Mouse (Mus musculus) right cerebral cortex, postnatal 10 days (tissue): Measurements from ENCODE around the gene Mccc1.

Experiments used
- DNase-seq, 2 experiments: peaks; one replicate each; pipeline ENCODE4 v3.0.0; 2021; ENCODE audit warnings: low spot score in 2 of 2

The Mccc1 gene

DNA sequence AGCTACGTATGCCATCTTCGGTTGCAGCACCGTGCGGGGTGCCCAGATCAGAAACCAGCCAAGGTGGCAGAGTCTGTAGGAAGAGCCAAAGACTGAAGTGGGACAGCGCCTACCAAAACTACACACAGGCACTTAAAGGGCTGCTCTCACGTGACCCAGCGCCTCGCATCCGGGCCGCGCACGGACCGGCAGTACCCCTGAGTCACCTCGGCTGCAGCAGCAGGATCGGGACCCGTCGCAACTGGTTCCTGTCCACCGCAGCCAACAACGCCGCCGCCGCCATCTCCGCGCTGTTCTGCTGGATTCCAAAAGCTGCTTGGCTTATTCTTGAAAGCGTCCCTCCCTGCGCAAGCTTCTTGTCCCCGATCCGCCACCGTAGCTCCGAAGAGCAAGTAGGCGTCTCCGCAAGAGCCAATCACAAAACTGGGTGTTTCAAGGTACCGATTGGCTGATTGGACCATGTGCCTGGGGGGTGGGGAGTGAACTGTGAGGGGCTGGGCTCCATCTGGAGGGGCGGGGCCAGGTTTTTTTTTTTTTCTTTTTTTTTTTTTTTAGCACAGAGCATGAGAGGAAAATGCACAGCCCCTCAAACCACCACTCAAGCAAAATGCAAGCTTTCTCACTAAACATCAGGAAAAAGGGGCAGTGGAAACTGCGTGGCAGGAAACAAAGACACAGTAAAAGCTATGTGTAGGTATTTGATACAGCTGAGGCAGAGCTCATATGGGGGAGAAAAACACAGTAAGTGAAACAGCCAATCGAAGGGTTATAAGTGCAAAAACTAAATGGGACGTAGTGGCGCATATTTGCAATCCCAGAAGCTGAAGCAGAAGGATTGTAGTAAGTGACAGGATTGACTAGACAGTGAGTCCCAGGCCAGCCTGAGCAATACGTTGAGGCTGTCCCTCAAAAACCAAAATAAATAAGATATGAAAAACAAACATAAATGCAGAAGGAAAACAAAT lies at the start of gene Mccc1:
TSS of gene Mccc1 (minus strand) at position 404 of the 965 bp plus-strand sequence.
- peak; percentile 98 for DNase-seq

DNA sequence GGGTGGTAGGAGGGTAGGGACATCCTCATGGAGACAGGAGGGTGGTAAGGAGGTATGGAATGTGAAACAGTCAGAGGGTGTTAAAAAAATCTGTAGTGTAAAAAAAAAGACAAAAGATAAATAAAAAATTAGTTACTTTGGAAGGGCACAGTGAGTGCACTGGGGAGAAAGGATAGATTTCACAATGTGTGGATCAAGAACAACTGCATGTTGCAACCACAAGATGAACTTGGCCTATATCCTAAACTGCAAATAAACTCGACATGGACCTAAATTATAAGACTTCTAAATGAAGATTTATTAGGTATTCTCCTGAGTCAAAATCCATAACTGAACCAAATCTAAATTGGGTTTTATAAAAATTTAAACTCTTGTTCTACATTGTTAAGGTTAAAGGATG lies 48.6 kb upstream of the Mccc1 start:
- DNase-seq: no peak

DNA sequence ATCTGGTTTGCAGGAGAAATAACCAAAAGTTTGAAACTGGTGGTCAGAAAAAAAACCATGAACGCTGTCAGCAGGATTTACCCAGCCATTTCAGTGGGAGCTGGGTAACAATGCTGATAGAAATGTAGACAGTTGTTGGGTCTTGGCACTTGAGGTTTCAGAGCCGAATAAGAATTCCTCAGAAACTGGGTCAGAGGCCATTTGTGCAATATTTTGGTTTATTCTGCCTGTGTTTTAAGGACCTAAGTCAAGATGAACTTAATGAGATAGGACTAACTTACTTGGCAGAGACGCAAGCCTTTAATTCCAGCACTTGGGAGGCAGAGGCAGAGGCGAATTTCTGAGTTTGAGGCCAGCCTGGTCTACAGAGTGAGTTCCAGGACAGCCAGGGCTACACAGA lies 44.6 kb upstream of the Mccc1 start:
- DNase-seq: no peak

DNA sequence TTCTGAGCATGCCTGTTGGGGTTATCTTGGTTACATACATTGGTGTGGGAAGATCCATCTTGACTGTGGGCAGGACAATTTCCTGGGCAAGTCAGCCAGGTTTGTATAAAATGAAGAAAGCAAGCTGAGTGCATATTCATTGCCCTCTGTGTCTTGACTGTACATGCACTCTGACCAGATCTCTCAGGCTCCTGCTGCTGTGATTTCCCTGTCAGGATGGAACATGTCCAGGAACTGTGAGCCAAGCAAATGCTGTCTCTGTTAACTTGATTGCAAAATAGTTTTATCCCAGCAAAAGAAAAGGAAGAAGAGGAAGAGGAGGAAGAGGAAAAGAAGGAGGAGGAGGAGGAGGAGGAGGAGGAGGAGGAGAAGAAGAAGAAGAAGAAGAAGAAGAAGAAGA lies 44.0 kb upstream of the Mccc1 start:
- DNase-seq: no peak

DNA sequence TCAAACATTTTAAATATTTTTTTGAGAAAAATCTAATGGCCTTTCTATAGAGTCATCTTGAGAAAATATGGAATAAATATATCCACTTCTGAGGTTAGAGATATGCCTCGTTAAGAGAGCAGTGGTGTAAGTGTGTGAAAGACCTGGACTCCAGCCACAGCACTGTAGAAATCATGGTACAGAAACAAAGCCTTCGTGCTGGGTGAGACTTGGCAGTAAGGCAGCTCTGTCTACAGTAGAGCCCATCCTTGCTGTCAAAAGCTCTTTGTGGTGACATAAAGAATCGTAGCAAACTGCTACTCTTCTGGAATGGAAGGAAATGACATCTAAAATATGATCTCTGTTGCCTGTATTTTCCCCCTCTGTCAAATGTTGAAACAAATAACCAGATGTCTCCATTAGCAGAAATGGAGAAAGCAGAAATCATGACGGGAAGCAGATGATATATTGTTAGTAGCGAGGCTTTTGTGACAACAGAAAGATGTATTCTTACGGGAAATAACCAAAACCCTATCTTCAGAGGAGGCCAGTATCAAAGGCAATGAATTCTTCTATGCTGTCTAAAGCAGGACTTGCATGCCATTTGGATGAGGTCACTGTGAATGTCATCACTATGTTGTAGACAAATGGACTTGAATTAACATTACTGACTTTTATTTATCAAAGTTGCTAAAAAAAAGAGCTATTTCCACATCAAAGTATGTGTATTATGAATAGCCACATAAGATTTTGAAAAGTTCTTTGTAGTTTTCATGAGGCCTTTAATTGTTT lies 31.4 kb upstream of the Mccc1 start:
- no peak for DNase-seq

DNA sequence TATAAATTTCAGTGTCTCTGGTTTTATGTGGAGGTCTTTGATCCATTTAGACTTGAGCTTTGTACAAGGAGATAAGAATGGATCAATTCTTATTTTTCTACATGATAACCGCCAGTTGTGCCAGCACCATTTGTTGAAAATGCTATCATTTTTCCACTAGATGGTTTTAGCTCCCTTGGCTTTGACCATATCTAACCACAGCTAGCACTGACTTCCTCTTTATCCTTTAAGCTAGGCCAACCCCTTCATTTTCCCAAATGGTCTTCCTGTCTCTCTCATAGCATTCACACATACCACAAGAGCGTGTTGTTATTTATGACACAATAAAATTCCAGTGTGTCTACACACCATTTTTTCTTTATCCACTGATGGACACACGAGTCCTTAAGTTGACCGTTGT lies 29.5 kb upstream of the Mccc1 start:
- no peak for DNase-seq

DNA sequence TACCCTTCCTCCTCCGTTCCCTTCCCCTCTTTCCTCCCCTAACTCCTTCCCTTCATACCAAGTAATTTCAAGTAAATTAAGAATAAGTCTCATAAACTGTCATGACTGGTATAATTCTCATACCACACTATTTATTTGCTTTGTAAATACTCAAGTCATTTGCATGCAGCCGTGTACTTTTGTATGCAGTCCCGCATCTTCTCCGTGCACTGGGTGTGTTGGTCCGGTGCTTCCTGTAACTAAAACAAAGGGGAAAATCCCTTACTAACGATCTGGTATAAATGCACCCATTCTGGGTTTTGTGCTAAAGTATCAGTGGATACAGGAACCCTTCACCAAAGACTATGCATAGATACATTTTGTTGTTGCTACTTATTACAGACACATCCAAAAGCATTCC lies 25.3 kb upstream of the Mccc1 start:
- no peak for DNase-seq

DNA sequence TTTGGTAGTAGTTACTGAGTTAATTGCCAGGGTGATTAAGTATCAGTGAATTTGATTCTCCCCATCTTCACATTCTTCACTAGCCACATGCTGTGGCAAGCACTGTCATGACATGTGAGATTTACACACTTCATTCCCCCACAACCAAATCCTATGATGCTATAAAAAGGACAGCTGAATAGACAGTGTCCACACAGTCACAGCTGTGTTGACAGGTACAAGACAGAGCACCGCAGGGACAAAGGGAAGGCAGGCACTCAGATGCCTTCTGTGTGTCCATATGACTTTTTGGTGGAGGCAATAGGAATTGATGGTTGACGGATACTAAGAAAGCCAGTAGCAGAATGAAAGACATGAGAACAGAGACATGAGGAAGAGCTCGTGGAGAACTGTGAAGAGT lies 10.8 kb upstream of the Mccc1 start:
- DNase-seq: no peak

DNA sequence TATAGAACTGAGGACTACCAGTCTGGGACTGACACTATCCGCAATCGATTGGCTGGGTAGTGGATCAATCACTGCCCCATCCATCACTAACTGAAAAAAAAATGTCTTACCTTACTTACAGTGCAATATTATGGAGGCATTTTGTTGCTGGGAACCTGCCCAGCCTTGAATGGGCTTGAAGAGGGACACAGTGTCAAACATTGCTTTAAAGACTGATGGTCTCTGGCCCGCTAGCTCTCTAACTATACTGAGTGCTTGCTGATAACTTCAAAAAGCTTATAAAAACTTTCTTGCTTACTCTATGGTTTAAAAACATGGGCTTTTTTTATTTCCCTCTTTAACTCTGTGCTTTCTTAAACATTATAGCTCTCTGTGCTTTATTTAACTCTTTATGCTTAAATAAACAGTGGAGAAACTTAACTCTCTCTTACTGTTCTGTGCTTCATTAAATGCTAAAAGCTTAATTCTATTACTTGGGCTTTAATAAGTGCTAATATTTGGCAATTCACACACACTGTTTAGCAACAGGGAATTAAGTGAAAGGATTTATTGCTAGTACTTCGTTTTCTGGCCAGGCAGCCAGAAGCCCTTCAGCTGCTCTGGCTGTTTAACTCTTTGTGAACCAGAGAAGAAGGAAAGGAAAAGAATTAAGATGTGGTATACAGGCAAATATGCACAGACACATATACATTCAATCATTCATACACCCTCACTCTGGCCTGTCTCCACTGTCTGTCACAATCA lies 8.1 kb upstream of the Mccc1 start:
- no peak for DNase-seq

DNA sequence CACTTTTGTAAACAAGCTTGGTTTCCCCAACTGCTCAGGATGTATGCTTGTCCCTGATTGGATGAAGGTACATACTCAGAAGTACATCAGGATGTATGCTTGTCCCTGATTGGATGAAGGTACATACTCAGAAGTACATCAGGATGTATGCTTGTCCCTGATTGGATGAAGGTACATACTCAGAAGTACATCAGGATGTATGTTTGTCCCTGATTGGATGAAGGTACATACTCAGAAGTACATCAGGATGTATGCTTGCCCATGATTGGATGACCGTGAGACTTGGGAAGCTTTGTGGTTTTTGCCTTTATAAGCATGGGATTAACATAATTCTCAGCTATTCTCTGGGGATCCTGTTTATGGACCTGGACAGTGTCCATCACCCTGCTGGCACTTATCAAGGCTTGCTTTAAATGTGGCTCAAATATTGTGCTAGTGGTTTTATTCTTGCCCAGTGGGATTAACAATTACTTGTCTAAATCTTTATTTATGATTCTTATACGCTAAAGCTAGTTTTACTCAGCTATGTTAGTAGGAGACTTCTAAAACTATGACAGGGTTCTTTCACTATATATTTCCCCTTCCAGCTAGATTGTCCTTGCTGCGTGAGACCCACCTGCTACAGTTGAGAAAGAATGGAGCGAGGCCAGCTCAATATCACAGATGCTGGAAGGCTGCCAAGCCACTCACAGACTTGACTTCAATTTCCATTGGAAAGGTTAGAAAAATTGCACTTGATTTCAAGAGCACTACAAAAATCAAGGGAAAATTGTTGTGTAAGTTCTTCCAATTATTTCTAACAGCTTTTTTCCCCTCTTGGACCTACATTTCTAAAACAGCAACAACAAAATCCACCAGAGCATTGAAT lies 3.8 kb upstream of the Mccc1 start:
- peak in 1 of 2 experiments; percentile 33 for DNase-seq

DNA sequence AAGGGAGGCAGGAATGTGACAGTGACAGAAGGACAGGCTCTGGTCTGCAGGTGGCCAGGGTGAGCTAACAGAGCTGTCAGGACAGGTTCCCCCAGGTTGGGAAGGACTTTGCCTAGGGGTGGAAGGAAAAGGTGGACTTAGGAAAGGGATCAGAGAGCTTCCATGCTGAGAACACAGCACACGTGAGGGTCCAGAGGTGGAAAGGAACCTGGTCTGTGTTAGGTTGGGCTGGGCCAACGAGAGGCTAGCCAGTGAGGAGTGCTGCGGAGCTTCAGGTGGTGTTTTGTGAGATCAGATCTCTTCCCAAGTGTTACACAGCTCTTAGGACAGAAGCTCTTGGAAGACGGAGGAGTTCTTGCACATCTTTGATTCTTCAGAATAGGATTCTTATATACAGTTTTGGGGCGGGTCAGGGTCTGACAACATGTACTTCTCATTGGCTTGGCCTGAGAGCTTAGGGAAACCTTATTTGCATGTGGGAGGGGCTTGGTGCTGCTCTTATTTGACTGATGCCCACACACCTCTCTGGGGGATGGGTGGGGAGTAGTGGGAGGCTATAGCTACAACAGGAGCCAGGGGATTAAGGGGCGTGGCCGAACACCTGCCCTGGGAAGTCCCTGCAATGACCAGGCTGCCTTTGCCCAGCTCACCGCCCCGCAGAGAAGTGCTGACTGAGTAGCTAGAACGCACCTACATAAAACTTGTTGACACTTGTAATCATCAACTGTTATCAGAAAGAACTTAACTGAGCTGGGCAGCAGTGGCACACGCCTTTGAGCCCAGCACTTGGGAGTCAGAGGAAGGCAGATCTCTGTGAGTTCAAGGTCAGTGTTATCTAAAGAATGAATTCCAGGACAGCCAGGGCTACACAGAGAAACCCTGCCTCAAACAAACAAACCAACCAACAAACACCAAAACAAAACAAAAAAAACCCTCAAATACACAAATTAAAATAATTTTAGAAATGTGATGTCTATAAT lies 5.6 kb downstream of the Mccc1 start:
- DNase-seq: no peak

DNA sequence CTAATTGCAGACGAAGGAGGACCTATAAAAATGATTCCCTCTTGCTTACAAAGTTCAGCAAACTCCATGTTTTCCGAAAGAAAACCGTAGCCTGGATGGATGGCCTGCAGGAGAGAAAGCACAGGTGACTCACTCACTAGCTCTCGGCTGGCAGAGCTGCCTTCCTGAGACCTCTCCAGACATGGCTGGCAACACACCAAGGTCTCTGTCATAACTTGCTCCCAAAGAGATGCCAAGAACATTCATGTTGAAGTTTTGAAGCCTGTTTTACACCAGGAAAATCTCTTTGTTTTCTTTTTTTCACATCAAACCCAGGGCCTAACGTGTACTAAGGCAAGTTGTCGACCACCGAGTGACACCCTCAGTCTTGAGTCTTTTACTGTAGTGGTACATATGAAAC lies 9.8 kb downstream of the Mccc1 start:
- no peak for DNase-seq

DNA sequence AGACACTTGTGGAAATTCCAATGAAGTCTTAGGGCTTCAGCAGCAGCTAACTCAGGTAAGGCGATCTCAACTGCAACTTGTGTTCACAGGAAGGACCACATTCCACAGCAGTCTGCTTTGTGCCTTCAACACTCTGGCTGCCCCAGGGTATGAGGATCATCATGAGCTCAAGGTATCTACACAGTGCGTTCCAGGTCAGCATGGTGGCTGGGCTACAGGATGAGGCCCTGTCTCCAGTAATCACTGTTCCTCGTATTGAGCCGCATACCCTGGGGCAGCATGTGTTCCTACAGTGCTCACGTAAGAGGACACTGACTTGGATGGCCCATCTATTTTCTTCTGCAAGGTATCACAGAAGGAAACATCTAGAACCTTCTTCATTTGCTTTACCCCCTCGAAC lies 12.4 kb downstream of the Mccc1 start:
- no peak for DNase-seq

DNA sequence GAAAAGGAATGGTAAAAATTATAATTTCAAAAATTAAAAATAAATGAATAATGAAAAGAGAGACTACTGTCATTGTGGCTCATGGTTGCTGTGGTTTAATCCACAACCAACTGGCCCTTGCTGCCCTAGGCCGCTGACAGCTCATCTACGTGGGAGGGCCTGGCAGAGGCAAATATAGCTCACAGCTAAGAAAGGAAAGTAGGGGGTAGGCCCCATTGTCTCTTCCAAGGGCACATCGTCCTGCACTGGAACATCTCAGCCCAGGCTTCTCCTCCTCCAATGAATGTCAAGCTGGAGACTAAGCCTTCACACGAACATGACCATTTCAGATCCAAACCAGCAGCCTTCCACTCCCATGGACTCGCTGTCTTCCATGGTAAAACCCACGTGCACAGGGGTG lies 14.2 kb downstream of the Mccc1 start:
- no peak for DNase-seq

DNA sequence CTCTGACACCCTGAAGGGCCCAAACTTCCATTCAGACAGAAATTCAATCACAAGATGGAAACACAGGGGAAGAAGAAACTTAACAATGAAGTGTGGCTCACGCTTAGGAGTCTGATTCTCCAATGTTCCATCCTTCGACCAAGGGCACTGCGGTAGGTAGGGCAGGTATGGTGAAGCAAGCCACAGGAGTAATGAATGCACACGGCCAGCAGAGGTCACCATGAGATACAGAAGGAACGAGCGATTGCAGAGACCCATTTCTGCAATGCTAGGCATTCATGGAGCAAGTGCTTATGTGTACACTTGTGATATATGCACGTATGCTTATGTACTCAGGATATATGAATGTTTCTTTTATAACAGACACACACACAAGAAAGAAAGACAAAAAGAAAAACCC lies 26.9 kb downstream of the Mccc1 start:
- DNase-seq: peak; percentile 37 to 42

DNA sequence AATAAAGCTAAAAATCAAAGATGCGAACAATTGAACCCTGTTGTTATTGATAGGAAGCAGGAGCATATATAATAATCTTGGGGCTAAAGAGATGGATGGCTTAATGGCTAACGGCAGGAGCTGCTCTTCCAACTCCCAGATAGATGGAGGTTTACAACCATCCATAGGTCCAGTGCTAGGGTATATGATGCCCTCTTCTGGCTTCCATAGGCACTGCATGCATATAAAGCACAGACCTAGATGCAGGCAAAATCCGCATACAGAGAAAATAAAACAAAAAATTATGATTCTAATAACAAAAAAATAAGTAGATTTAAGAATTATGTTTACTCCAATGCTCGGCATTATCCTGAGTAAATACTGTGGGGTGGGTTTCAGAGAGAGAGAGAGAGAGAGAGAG lies 27.5 kb downstream of the Mccc1 start:
- DNase-seq: peak in 1 of 2 experiments; percentile 55

DNA sequence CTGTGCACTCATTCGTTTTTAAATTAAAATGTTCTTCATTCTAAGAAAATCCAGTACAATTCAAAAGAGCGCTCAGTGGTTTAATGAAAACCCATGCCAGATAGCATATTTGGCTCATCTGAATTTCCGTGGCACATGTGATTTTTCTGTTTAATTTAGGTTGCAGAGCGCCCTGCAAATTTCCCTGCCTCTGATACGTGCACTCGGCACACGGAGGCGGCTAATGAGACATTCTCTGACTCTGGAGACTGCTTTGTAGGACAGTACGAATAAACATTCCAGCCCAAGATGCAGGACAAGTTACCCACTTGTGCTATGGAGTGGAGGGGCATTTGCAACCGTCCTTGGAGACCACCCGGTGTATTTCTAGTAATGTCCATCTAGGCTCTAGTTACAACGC lies 29.3 kb downstream of the Mccc1 start:
- DNase-seq: no peak

DNA sequence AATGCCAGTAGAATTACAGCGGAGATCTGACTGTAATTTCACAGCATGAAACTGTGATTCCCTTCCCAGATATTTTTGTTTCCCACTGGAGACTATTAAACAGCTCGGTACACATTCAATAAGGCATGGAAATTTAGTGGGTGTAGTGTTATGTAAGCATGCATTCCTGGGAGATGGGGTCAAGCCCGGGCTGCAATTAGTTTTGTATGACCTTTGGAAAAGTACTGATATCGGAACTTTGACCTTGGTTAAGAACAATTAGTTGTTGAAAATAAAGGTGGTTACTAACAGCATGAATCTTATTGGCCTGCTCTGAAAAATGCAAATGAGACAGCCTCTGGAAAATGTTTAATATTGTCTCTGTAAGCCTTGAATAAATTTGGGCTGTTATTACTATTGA lies 30.0 kb downstream of the Mccc1 start:
- DNase-seq: no peak

DNA sequence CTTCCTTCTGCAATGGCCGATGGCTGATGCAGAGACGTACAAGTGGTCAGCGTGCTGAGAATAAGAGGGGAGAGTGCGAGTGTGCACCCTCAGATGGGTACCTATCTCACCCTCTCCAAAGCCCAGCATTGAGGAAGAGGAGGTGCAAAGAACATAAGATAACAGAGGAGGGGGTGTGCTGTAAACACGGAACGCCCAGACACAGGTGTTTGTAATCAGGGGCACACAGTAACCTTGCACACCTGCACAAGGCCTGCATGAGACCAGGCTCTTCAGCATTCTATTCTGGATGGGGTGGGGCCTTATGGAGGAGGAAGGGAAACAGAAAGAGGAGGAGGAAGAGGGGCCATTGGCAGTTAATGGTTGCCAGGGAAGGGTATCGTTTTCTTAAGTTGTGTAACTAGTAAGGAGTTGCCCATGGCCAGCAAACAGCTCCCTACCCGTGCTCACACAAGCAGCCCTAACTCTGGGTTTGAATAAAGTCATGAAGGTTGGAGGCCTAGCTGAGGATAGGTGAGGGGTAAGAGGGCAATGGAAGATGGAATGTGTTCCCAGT lies 33.0 kb downstream of the Mccc1 start:
- DNase-seq: no peak

DNA sequence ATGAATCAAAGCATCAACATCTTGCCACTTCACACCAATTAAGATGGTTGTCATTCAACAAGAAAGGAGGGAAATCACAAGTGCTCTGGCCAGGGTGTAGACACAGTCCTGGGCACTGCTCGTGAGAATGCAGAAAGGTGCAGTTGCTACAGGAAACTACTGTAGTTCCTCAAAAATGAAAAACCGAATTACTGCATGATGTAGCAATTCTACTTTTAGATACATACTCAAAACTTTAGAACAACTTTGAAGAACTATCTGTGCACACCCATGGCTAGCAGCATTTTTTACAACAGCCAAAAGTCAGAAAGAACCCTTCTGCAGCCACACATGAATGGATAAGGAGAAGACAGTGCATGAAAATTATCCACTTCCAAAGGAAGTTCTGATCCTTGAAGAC lies 34.0 kb downstream of the Mccc1 start:
- DNase-seq: no peak
